Comparison of ENCODE assay signal across 8 mouse cellular contexts in the genomic region with DNA sequence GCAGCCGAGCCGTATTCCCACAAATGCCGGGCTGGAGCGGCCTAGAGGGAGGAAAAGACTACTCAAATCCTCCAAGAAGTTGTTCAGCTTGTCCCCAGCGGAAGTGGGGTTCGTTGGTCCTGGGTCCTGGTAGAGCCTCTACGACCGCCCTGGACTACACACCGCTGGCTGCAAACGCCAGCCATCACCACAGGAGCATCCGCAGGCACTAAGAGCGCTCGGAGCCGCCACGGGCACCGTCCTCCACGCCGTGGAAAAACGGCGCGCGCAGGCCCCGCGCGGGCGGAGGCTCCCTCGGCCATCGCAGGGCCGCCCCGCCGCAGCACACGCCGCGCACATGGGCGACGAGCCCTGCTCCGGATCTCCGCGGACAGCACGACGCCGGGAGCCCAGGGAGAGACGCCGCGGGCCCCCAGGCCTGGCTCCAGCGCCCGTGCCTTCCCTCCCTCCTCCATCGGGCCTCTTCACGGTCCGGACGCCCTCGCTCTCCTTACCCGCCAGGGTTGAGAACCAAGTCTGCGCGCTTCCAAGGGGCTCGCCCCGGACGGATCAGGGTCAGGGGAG. TPM values are rescaled to one million over a fixed set of nuclear protein-coding genes. Genes with fewer than 3 reads are reported as not detected.
A peak's percentile ranks its signal among the peaks of the same experiment; 100 is the strongest.
DNase-seq lines count a peak whose midpoint lies in the region; ATAC-seq and TF ChIP-seq lines count a peak whose summit lies in the region.

No protein-coding gene starts in this region.

- H3K36me3 ChIP-seq in G1E (replicated peaks) = peaks cover 15% of the 10 kb centered on the region
- peaks cover 16% of the 10 kb centered on the region for H3K36me3 ChIP-seq in forebrain, embryonic 10.5 days (replicated peaks)
- no peaks in the 10 kb centered on the region for H3K36me3 ChIP-seq in kidney, embryonic 14.5 days (ENCODE audit: control insufficient read depth, insufficient read depth, low read length)

- ATAC-seq in G1E (ENCODE audit: extremely low read depth, insufficient number of reproducible peaks, low FRiP score, poor library complexity, severe bottlenecking) = no peak
- ATAC-seq in kidney, embryonic 14.5 days (ENCODE audit: low FRiP score, low TSS enrichment) = peak; percentile 84
- ATAC-seq in megakaryocyte-erythroid progenitor cell, adult 5-6 weeks (replicated peaks; ENCODE audit: low FRiP score, low TSS enrichment, poor library complexity, severe bottlenecking) = peak; percentile 46

- H3K4me2 ChIP-seq in kidney, embryonic 14.5 days (replicated peaks; ENCODE audit: low read depth, low read length) = peak overlapping the region; percentile 78

- H3K27ac ChIP-seq in forebrain, embryonic 10.5 days = peak overlapping the region; percentile 98
- peak overlapping the region; percentile 97 for H3K27ac ChIP-seq in kidney, embryonic 14.5 days (ENCODE audit: low read depth, low read length)

- WGBS in forebrain, embryonic 10.5 days = under 1% methylated on average over 58 of the region's 58 CpGs
- WGBS in kidney, embryonic 14.5 days = under 1% methylated on average over 53 of the region's 58 CpGs

- peak overlapping the region; percentile 99 for H3K9ac ChIP-seq in kidney, embryonic 14.5 days (ENCODE audit: low read depth, low read length)

- TF ChIP-seq CTCF in G1E (IDR thresholded peaks at IDR 0.05; ENCODE audit: low read depth, low read length) = no peak

- peaks cover 2% of the 10 kb centered on the region; the same call in 1 of the 2 replicates for H3K27me3 ChIP-seq in G1E (ENCODE audit: insufficient read depth, low read length)
- no peaks in the 10 kb centered on the region for H3K27me3 ChIP-seq in forebrain, embryonic 10.5 days (ENCODE audit: poor library complexity, severe bottlenecking)
- no peaks in the 10 kb centered on the region for H3K27me3 ChIP-seq in kidney, embryonic 14.5 days (ENCODE audit: control insufficient read depth, insufficient read depth, low read length)

- H3K9me3 ChIP-seq in G1E (replicated peaks) = no peaks in the 10 kb centered on the region
- H3K9me3 ChIP-seq in forebrain, embryonic 10.5 days = no peaks in the 10 kb centered on the region
- H3K9me3 ChIP-seq in kidney, embryonic 14.5 days (ENCODE audit: control insufficient read depth, low read length) = no peaks in the 10 kb centered on the region

- DNase-seq in kidney, adult 11 months = peak; percentile 25
- no peak for DNase-seq in kidney, adult 18-20 months
- DNase-seq in G1E (ENCODE audit: low spot score) = no peak
- peak; percentile 35 for DNase-seq in forebrain, embryonic 10.5 days (ENCODE audit: extremely low spot score, low spot score)
- no peak for DNase-seq in cerebellum, adult 11 months
- no peak for DNase-seq in right cerebral cortex, adult 18-20 months

- peaks cover 42% of the 10 kb centered on the region for H3K4me1 ChIP-seq in G1E (ENCODE audit: insufficient read depth, low read depth, low read length)
- peaks cover 24% of the 10 kb centered on the region for H3K4me1 ChIP-seq in forebrain, embryonic 10.5 days
- peaks cover 21% of the 10 kb centered on the region; the same call in 1 of the 2 replicates for H3K4me1 ChIP-seq in kidney, embryonic 14.5 days (ENCODE audit: control insufficient read depth, insufficient read depth, low read length)

- peak overlapping the region; percentile 94 for H3K4me3 ChIP-seq in G1E (ENCODE audit: low read depth, low read length)
- H3K4me3 ChIP-seq in forebrain, embryonic 10.5 days = peak overlapping the region; percentile 97
- H3K4me3 ChIP-seq in kidney, embryonic 14.5 days (ENCODE audit: low read length) = peak overlapping the region; percentile 92

RNA-seq across cellular contexts. Expression of a gene that starts 0.4 kb away (rescaled TPM):
- 586 and 595 TPM in 2 replicates for total RNA-seq in G1E (2014; fragmentation: Nextera tagmentation)
- 124 and 152 TPM in 2 replicates for total RNA-seq in G1E (2017)
- 84.7 and 98.0 TPM in 2 replicates for polyA plus RNA-seq in G1E (2012)
- polyA plus RNA-seq in forebrain, embryonic 10.5 days (2016; fragmentation: Nextera tagmentation; extraction: Ambion mirVana) = 144 and 150 TPM in 2 replicates
- 175 and 204 TPM in 2 replicates for polyA plus RNA-seq in kidney, embryonic 14.5 days (2014; fragmentation: Nextera tagmentation; extraction: Ambion mirVana)
- 251 and 298 TPM in 2 replicates for total RNA-seq in megakaryocyte-erythroid progenitor cell, adult 5-6 weeks (2014; fragmentation: Nextera tagmentation)
- total RNA-seq in megakaryocyte-erythroid progenitor cell, adult 5-6 weeks (2017) = 150 and 186 TPM in 2 replicates

Comparison
In these comparisons a context has a peak if more than half of its experiments do, and no peak if none do; other contexts are left out.
1. DNase-seq: peak in kidney, adult 11 months (single experiment) and forebrain, embryonic 10.5 days (single experiment); none in kidney, adult 18-20 months (single experiment), G1E (single experiment), cerebellum, adult 11 months (single experiment) and right cerebral cortex, adult 18-20 months (single experiment).
2. Peak in every context shown above with its lines, with median percentiles within 50 percentile points of each other: H3K4me3 ChIP-seq.